Mouse (Mus musculus) spleen, adult 2 months (tissue): Measurements from ENCODE around the gene Helb.

ENCODE experiments used
- CTCF ChIP-seq: fragments of 200-500 bp; IDR thresholded peaks from 2 replicates; pipeline ENCODE4 v1.5.1; 2011; ENCODE audit warnings: mild to moderate bottlenecking, inconsistent platforms; ENCODE audit not compliant: insufficient read depth, insufficient read length, insufficient replicate concordance; ENCODE audit errors: extremely low read depth
- POLR2A ChIP-seq: fragments of 200-500 bp; IDR thresholded peaks from 2 replicates; pipeline ENCODE4 v1.6.1; 2011; ENCODE audit warnings: low read depth, low read length, inconsistent platforms

DNA sequence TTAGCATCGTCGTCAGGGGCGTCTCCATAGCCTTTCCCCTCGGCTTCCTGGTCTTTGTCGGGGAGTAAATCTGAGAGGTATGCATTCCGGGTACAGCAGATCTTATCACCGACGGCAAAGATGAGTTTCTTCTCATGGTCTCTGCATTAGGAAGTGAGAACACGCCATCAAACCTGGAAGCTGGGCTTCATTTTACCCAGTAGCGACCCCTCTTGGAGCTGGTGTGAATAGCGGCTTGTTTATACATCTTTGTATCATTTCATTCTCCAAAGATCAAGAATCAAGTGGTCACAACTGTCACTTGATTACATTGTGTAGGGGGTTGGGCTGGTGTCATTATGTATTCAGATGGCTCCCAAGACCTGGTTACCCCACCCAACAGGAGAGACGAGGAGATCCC lies 20.2 kb downstream of the Helb start:
- no peak for TF ChIP-seq POLR2A
- TF ChIP-seq CTCF = no peak
